Mouse (Mus musculus) embryonic fibroblast, embryonic 13.5 days (primary cell): Measurements from ENCODE around the gene Cnpy2.

Experiments used
- CTCF ChIP-seq: IDR thresholded peaks from 2 replicates; pipeline ENCODE4 v1.5.1; 2011; ENCODE audit warnings: mild to moderate bottlenecking, control low read depth, low read length, moderate library complexity, borderline replicate concordance; ENCODE audit not compliant: insufficient read depth
- POLR2A ChIP-seq: IDR thresholded peaks from 2 replicates; pipeline ENCODE4 v1.6.1; 2011; ENCODE audit warnings: low read depth, mild to moderate bottlenecking, control low read depth, low read length, moderate library complexity

GRCm38 (mm10) chr10:128367899-128368401 lies 45.7 kb downstream of the Cnpy2 start:
- TF ChIP-seq CTCF (no peak), POLR2A (no peak; the same call in 1 of the 2 replicates)
